Mouse (Mus musculus) heart, adult 2 months (tissue): Measurements from ENCODE around the gene Olfr1062.

Experiments
- CTCF ChIP-seq: fragments of 200-600 bp; IDR thresholded peaks from 2 replicates; pipeline ENCODE4 v1.8.1; 2022; ENCODE audit warnings: antibody characterized with exemption, mild to moderate bottlenecking, moderate library complexity
- EP300 ChIP-seq: fragments of 200-500 bp; IDR thresholded peaks from 2 replicates; pipeline ENCODE4 v1.6.1; 2011; ENCODE audit warnings: low read depth, low read length, control low read depth; ENCODE audit not compliant: insufficient read depth
- POLR2A ChIP-seq: fragments of 200-500 bp; IDR thresholded peaks from 2 replicates; pipeline ENCODE4 v1.6.1; 2011; ENCODE audit warnings: mild to moderate bottlenecking, low read depth, low read length, control low read depth; ENCODE audit not compliant: insufficient read depth

DNA sequence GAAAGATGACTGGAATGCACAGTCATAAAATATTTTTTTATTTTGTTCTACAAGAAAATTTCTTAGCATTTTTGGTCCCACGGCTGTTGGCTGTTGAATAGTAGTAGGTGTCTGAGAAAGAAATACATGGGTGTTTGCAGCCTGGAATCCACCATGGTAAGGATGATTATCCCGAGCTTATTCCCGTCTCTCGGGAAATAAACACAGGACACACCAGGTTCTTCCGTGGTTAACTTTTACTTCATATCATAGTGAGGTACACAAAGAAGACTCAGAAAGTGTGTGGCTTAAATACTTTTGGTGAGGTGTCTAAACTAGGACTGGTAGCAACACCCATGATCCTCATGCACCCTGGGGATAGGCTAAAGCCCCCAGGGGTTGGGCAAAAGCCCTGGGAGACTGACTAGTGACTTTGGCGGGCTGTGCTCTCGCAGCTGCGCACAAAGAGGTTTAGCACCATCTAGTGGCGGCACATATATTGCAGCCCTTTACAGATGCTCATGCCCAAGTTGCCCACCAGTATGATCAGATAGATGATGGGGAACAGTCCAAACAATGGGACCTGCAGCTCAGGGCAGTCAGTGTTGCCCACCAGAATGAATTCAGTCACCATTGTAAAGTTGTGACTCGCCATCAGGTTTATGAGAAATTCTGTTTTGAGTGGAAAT is 38.0 kb upstream of the Olfr1062 start:
- TF ChIP-seq CTCF (peak; percentile 87), EP300 (no peak), POLR2A (no peak)
